Mouse (Mus musculus) cortical plate, adult 2 months (tissue): ENCODE results near the gene Smg6.

ENCODE experiments used
- CTCF ChIP-seq: fragments of 200-500 bp; IDR thresholded peaks from 2 replicates; pipeline ENCODE4 v1.5.1; 2011; ENCODE audit warnings: mild to moderate bottlenecking, control low read depth, low read length; ENCODE audit not compliant: insufficient read depth; ENCODE audit errors: extremely low read depth
- POLR2A ChIP-seq: fragments of 200-500 bp; IDR thresholded peaks from 2 replicates; pipeline ENCODE4 v1.6.1; 2011; ENCODE audit warnings: mild to moderate bottlenecking, low read length, control low read depth; ENCODE audit not compliant: insufficient read depth; ENCODE audit errors: extremely low read depth

DNA sequence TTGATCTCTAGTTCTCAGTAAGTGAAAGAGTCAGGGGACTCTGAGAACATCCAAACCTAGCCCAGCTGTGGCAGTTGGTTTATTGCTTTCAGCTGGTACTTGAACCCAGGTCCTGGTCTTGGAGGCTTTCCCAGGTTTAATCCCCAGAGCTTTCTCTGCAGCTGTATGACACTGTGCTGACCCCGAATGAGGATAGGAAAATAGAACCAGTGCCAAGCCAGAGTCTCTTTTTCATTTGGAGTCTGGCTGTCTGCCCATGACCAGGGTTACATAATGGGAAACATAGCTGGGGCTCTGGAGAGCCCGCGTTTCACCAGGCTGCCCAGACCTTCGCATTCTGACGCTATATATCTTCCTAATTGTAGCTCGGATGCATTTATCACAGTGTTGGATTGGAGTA lies 121.4 kb downstream of the Smg6 start:
- no peak for TF ChIP-seq CTCF
- no peak for TF ChIP-seq POLR2A
